Mouse (Mus musculus) frontal cortex, adult (tissue): ENCODE data around the gene Mynn.

Experiments
- ATAC-seq: cut with Nextera tagmentation; 2 replicates; pipeline ENCODE4 v1.9.2; 2017; ENCODE audit warnings: mild to moderate bottlenecking, moderate library complexity, mixed read lengths; ENCODE audit not compliant: low TSS enrichment

Mynn gene

GRCm38 (mm10) chr3:30644207-30644606 lies 42.3 kb downstream of the Mynn start, which contains the start of gene Lrriq4:
Gene Lrriq4, plus strand, starts transcription at chr3:30644507.
- ATAC-seq: no peak

- ATAC-seq: no peak
Measured at GRCm38 (mm10) chr3:30646761-30647160, 44.9 kb downstream of the Mynn start.

DNA sequence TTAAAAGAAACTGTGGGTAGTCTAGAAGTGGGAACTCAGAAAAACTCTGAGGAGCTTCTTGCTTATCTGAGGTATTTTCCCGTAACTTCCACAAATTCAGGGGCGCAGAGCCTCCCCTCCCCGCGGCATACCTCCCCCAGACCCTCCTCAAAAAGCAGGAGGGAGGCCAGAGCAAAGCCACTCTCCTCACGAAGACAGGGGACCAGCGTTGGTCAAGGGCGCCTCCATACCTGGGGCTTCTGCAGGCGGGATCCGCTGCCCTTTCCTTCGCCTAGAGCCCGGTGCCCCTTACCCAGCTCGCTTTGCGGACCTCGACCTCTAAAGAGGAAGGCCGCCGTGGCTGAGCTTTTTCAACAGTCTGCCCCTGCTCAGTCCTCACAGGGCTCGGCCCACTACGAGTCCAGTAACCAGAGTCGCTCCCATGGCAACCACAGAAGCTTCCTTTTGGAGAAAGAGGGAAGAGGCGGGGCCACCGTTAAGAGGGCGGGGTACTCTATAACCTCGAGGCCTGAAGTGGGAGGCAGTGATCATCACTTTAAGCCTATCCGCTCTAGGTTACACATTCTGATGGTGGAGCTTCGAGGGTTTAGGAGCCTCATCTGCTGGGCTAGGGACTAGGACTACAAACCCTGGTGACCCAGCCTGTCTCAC lies 45.7 kb downstream of the Mynn start, which contains the start of gene Lrrc34:
Gene Lrrc34 (minus strand): TSS at position 430 of the 651 bp plus-strand sequence.
- ATAC-seq: no peak

- no peak for ATAC-seq
Measured at GRCm38 (mm10) chr3:30648466-30648865, 46.6 kb downstream of the Mynn start.

GRCm38 (mm10) chr3:30650062-30650841 lies 48.4 kb downstream of the Mynn start:
- ATAC-seq: peak; percentile 67

- no peak for ATAC-seq
Measured at GRCm38 (mm10) chr3:30655937-30656336, 54.1 kb downstream of the Mynn start.

- ATAC-seq: no peak
Measured at GRCm38 (mm10) chr3:30658486-30658885, 56.6 kb downstream of the Mynn start.
